Mouse (Mus musculus) regulatory T cell (primary cell): ENCODE data around the gene Zbtb8b.

Experiments
- in situ Hi-C: fragments of 300-600 bp; cut with MboI, MseI; formaldehyde crosslinking; loops from one replicate; pipeline ENCODE4 v1.15.1; 2025; ENCODE audit warnings: high pct_unique_total_duplicates

The Zbtb8b gene

DNA sequence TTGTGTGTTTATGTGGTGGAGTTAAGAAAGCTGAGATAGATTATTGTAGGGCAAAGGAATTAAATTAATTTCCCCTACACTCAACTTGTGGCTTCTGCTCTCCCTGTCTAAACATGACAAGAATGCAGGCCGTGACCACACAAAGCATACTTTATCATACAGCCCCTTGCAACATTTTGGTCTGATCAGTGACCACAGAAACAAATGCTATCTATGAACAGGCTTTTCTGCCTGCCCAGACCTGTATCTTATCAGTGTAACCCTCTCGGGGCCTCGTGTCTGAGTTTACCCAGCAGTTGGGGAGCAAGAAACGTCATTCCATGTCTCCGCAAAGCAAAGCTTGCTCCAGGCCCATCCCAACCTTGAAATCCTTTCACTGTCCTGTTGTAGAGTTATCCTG is 24.2 kb downstream of the Zbtb8b start:
- in situ Hi-C loops = no loop called here

DNA sequence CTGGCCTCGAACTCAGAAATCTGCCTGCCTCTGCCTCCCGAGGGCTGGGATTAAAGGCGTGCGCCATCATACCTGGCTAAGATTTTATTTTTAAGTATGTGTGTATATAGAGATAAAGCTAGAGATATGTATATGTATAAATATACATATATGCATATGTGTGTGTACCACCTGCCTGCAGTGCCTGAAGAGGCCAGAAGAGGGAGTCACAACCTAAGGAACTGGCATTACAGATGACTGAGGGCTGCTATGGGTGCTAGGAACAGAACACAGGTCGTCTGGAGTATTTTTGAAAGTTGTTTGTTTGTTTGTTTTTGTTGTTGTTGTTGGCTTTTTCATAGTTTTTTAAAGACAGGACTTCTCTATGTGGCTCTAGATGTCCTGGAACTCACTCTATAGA is 24.8 kb downstream of the Zbtb8b start:
- in situ Hi-C loops = no loop called here

- in situ Hi-C loops = loop anchor here (5.0 kb wide), 1 partner anchor 39 kb away; no protein-coding TSS in a partner anchor
Observed at GRCm38 (mm10) chr4:129410991-129411390, 29.7 kb downstream of the Zbtb8b start.

- in situ Hi-C loops = loop anchor here (5.0 kb wide), 1 partner anchor 38 kb away; no protein-coding TSS in a partner anchor
Observed at GRCm38 (mm10) chr4:129410532-129410931, 30.1 kb downstream of the Zbtb8b start.

DNA sequence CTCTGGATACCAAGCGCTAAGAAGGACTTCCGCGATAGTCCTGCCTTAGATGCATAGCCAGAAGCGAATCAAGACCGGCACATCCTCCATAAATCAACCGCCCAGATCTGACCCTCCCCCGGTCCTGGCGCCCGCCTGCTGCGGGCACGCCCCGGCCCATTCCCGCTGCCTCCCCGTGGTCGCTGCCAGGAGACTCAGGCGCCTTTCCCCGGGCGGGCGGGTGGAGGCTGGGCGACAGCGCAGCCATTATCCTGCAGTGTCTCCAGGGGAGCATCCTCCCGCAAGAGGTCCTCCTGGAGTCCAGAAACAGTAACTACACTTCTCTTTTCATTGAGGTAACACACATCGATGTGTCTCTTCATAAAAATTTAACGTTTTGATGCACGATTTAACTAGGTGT is 34.2 kb downstream of the Zbtb8b start:
- in situ Hi-C loops = no loop called here

DNA sequence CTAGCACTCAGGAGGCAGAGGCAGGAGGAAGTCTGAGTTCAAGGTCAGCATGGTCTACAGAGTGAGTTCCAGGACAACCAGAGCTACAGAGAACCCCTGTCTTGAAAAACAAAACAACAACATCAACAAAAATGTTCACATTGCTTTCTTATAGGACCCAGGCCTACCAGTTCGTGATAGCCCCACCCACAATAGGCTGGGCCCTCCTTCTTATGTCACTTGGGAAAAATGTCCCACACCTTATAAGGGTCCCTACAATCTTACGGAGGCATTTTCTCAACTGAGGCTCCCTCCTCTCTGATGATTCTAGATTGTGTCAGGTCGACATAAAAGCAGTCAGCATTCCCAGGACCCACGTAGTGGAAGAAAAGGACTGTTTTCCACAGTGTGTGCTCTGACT is 40.8 kb downstream of the Zbtb8b start:
- in situ Hi-C loops = loop anchor here (5.0 kb wide), 1 partner anchor 82 kb away; no protein-coding TSS in a partner anchor

DNA sequence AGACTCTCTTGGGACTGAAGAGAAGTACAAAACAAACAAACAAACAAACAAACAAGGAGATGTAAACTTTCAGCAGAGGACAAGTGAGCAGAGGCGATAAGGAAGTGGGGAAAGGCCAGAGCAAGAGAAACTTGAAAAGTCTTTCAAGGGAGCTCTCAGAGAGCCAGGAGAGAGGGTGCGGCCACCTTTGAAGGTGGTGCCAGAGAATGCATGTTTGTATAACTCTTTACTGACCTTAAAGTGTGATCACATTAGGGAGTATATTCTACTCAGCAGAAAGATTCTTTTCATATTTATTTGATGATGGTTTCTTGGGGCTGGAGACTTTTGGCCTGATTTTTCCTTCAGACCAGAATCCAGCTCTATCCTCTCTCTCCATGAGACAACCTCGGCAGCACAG is 43.7 kb downstream of the Zbtb8b start:
- in situ Hi-C loops = loop anchor here (5.0 kb wide), 1 partner anchor 85 kb away; no protein-coding TSS in a partner anchor

DNA sequence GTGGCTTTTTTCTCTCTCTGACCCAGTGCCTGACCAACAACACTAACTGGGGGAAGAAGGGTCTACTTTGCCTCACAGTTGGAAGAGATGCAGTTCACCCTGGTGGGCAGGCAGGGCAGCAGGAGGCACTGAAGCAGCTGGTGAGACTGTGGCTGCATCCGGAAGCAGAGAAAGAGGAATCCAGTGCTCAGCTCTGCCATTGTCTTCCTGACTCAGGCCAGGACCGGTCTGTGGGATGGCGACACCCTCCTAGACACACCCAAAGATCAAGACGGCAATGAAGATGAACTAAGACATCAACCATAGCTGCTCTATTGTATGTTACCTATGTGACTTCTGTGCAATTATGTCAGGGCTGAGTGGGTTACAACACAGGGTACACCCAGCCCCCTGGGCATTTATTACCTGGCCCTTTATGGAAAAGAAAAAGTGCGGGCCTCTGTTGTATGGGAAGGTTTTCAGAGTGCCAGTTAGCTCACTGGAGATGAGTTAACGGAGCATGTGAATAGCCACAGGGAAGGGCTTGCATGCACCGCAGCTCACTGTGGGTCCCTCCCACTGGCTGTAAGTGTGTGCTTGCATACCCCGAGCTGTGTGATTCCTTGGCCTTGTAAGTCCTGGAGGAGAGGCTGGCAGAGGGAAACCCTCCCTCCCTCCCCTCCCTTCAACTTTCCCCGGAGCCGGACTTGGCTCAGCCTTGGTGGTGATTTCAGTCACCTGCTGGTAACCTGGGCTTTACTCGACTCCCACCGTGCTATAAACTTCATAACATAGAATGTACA is 46.4 kb downstream of the Zbtb8b start:
- in situ Hi-C loops = no loop called here

DNA sequence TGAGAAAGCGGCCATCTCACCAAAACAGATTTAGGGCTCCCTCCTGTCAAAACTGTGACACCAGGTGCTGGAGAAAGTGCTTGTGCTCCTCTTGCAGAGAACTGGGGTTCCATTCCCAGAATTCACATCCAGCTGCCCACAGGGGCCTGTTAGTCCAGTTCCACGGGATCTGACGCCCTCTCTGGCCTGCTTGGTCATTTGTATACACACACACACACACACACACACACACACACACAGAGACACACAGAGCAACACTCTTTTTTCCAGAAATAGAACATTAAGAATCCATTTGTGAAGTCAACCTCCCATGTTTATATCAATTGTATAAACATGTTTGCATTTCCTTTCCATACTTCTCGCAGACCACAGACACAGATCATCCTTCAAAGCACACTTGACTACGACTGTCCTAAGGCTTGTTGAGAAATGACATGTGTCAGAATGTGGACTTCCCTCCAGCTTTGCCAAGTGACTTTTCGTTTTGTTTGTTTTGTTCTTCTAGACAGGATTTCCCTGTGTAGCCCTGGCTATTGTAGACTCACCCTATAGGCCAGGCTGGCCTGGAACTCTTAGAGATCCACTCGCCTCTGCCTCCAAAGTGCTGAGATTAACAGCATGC is 49.6 kb downstream of the Zbtb8b start:
- in situ Hi-C loops = no loop called here

GRCm38 (mm10) chr4:129390216-129390743 is 50.4 kb downstream of the Zbtb8b start:
- in situ Hi-C loops = no loop called here

DNA sequence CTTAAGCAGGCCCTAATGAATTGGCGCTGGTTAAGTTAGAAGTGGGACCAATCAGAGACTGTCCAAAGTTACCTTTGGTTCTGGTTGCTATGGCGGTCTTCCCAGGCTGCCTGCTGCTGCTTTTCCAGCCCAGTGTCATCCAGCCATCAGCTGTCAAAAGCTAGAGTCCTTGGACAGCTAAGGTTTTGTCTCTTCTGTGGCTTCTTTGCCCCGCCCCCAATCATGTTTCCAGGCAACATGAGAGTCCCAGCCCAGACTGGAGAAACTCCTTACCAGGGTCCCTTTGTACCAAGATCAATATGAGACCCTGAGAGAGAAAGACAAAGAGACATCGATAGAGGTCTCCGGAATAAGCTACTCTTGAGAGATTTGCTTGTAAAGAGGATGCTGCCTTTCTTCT is 52.2 kb downstream of the Zbtb8b start:
- in situ Hi-C loops = no loop called here

DNA sequence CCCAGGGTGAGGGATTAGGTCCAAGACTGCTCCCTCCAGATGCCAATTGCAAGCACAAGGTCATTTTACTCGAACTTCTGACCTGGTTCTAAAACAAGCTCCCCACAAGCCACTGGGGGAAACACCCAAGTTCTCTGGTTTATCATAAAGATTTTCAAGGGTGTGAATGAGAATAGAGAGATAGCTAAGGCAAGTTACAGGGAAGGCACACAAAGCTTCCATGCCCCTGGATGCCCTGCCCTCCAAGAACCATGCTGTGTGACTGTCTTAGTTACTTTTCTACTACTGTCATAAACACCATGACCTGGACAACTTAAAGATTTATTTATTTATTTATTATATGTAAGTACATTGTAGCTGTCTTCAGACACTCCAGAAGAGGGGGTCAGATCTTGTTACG is 53.7 kb downstream of the Zbtb8b start:
- in situ Hi-C loops = no loop called here

DNA sequence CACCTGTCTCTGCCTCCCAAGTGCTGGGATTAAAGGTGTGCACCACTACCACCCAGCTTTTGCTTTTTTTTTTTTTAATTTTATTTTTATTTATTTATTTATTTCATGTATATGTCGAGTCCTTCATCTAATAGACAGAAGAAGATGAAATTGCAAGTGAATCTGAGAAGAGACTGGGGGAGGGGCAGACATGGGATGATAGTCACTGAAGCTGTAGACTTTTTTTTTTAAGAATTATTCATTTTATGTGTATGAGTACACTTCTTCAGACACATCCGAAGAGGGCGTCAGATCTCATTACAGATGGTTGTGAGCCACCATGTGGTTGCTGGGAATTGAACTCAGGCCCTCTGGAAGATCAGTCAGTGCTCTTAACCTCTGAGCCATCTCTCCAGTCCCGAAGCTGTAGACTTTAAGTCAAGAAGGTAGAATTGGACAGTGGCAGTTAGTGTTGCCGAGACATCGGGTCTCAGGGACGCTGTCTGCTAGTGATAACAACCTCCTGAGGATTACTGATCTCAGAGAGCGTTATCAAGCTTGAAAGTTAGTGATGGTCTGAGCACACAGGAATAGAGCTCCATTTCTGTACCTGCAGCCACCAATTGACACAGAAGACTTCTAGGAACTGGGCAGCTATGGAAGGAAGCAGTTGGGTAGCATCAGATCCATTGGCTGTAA is 54.2 kb downstream of the Zbtb8b start:
- in situ Hi-C loops = no loop called here

DNA sequence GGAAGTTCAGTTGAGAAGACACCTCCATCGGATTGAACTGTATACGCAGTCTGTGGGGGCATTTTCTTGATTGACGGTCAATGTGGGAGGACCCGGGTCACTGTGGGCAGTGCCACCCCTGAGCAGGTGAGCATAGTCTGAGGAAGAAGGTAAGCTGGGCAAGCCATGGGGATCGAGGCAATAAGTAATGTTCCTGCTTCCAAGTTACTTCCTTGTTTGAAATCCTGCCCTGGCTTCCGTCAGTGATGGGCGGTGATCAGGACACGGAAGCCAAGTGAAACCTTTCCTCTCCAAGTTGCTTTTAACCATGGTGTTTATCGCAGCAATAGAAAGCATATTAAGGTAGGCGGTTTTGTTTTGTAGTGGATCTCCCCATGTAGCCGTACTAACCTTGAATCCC is 55.0 kb downstream of the Zbtb8b start:
- in situ Hi-C loops = no loop called here

DNA sequence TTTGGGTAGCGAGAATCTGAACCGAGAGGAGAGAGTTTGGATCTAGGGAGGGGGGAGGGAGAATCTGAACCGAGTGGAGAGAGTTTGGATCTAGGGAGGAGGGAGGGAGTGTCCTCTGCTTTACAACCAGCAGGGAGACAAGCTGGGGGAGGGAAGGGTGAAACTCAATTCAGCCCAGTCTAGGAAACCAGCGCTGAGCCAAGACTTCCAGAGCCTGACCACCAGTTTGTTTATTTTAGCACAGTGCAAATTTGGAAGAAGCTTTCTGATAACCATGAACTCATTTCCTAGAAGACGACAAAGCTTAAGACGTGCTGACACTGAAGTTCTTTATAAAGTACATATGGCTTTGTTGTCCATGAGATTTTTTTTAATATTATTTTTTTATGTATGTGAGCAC is 56.2 kb downstream of the Zbtb8b start:
- in situ Hi-C loops = no loop called here

DNA sequence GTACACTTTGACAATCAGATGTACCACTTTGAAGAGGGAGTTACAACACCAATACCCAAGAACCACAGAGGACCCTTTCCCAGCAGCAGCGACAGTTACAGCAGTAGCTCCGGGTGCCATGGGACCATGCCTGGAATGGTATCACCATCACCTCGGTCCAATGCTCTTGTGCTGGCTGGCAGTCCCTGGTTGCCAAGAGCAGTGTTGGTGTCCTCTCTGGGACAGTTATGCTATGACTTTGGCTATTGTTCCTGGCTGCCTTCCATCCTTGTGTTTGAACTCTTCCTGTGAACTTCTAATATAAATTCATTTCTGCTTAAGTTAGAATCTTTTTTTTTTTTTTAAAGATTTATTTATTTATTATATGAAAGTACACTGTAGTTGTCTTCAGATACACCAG is 57.1 kb downstream of the Zbtb8b start:
- in situ Hi-C loops = no loop called here

GRCm38 (mm10) chr4:129382488-129382887 is 58.2 kb downstream of the Zbtb8b start:
- in situ Hi-C loops = no loop called here

DNA sequence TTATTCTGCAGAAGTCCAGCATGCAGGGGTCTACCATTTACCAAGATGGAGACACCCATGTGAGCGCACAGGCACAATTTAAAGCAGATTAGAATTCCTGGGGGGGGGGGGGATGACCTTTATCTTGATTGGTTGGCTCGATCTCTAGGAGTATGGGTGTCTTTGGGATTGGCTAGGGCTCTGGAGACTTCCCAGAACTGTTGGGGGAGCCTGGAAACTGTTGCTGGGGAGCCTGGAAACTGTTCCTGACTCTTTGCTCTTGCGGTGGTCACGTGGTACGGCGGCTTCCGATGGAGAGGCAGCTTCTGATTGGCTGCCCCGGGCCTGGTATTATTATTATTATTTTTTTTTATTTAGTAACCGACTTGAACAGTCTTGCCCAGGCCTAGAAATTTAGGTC is 58.6 kb downstream of the Zbtb8b start:
- in situ Hi-C loops = no loop called here

- in situ Hi-C loops = no loop called here
Observed at GRCm38 (mm10) chr4:129381148-129381547, 59.5 kb downstream of the Zbtb8b start.

- in situ Hi-C loops = no loop called here
Observed at GRCm38 (mm10) chr4:129379805-129380204, 60.8 kb downstream of the Zbtb8b start.

DNA sequence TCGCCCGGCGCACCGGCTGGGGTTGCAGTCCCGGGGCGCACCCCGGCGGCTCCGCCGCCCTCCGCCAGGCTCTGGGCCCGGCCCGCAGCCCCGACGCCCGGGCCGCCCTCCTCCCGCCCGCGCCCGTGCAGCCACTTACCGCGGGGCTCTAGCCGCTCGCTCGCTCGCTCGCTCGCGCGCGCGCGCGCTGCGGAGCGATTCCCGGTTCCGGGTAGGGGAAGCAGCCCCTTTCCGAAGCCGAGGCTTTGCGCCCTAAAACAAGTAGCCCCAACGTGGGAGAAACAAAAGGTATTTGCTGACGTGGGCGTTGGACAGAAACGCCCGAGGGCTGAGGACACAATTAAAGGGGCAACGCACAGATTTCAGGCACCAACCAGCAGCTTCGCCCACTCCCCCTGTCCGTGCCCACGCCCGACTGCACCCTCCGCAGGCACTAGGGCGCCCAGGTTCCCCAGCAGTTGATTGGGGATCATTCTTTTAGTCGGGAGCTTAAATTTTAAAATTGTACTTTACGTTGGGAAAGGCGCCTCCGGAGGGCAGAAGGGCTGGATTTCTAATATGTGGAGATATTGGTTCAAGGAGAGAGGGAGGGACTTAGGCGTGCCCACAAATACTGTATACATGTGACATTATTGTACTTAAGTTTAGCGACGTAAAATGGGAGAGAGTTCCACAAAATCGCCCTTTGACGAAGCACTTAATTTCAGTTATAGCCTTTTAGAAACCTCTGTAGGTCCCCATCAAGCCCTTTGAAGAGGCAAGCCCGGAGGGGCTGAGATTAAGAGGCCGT is 62.9 kb downstream of the Zbtb8b start, which contains the start of gene Zbtb8a:
TSS of gene Zbtb8a (minus strand) at position 516 of the 790 bp plus-strand sequence.
- in situ Hi-C loops = no loop called here
